Mouse (Mus musculus) spleen, postnatal 36 days (tissue): ENCODE data around the gene Tyw1.

ENCODE experiments used
- DNase-seq, 2 experiments: peaks; one replicate each; pipeline ENCODE4 v3.0.0; 2022; ENCODE audit warnings: low spot score in 2 of 2, mixed read lengths in 1 of 2

Tyw1 gene

GRCm38 (mm10) chr5:130316321-130316720 lies 60.9 kb downstream of the Tyw1 start:
- no peak for DNase-seq

DNA sequence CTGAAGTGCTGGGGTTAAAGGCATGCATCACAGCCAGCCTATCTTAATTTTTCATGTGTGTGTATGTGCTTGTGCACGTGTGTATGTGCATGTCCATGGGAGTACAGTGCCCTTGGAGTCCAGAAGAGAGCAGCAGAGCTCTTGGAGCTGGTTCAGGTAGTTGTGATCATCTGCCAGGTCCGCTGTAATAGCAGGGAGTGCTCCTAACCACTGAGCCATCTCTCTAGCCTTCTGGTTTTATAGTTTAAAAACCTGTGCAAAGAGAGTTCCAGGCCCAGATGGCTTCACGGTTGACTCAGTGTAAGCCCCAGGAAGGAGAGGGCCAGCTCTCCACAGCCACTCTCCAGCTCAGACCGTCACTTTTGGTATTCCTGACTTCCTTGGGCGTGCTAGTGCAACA lies 64.4 kb downstream of the Tyw1 start:
- no peak for DNase-seq

DNA sequence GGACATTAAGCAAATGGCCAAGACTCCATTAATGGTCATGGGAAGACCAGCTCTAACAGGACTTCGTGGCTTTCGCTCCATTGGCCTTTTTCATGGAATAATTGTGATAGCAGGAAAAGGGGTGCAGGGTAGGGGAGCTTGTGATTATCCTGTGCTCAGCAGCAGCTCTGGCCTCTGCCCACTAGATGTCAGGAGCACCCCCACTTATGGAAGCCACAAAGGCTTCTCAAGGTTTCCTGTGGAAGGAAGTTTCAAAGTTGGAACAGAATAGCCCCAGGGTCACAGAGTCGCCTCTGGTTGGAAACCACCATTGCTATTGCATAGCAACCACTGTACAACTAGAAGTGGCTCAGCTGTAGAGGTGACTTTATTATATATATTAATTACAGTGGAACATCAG lies 65.1 kb downstream of the Tyw1 start:
- no peak for DNase-seq

DNA sequence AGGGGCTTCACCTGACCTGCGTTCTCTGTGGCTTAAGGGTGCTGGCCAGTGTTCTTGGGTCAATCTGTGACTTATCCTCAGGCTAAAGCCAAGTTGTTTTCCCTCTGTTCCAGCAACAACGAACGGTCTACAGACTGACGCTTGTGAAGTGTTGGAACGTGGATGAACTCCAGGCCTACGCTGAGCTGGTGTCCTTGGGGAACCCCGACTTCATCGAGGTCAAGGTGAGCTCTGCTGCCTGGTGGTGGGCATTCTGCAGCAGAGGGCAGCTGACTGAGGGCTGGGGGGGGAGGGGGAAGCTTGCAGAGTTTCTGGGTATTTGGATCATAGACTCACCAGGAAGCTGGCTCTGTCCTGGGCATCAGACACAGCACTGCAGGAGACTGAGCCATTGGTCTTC lies 70.1 kb downstream of the Tyw1 start:
- no peak for DNase-seq

DNA sequence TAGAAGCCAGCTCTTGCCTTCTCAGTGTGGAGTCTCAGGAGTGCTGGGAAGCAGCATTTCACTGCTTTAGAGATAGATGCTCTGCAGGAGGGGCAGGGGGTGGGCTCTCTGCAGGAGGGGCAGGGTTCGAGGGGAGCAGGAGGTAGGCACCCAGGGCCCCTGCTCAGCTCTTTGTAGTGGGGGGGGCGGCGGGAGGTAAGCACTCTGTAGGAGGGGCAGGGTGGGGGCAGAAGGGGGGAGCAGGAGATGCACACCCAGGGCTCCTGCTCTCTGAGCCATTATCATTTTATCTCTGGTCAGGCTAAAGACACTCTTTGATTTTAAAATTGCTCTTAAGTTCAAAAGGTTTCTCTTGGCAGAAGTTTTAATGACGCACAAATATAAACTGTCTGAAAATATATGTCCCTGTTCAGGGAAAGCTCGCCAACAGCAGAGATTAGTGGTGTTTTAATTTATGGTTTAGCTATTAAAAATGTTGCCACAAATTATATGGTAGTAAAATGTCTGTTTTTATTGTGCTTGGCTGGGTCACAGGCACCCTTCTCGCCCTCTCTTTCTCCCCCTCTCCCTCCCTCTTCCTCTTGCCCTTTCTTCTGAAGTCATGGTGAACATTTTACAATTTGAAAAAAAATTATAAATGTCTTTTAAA lies 72.3 kb downstream of the Tyw1 start:
- no peak for DNase-seq

- DNase-seq = no peak
These were observed 72.9 kb downstream of the Tyw1 start for GRCm38 (mm10) chr5:130328366-130328765.

GRCm38 (mm10) chr5:130329889-130330288 lies 74.5 kb downstream of the Tyw1 start:
- no peak for DNase-seq

DNA sequence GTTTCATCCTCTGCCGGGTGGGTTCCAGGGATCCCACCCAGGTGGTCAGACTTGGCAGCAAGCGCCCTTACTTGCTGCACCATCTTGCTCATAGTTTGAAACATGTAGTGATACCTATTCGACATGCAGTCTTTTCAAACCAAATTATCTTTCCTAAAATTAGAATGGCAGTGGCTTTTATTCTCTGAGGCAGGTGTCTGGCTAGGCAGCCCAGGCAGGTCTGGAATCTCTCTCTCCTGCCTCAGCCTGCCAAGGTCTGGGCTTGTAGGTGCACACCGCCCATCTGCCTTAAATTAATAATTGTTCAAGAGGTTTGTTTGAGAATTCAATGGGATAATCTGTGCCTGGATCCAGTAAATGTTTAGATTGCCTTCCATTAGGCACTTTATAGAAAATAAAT lies 75.4 kb downstream of the Tyw1 start:
- DNase-seq = no peak

- no peak for DNase-seq
These were observed 75.8 kb downstream of the Tyw1 start for GRCm38 (mm10) chr5:130331206-130331605.

- DNase-seq = no peak
These were observed 78.1 kb downstream of the Tyw1 start for GRCm38 (mm10) chr5:130333566-130333965.

- DNase-seq = no peak
These were observed 78.6 kb downstream of the Tyw1 start for GRCm38 (mm10) chr5:130333971-130334370.

DNA sequence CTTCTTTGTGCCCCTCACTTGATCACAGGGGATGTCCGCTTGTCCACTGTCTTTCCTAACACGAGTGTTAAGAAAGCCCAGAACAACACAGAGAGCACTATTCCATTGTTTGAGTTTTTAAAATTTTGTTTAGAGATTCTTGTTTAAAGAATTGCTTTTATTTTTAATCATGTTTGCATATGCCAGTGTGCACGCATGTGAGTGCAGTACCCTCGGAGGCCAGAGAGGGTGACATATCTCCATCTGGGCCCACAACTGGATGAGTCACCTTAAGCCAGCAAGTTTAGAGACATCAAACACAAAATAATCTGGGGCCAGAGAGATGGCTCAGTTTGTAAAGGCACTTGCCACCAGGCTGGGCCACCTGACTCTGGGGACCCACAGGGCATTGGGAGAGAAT lies 80.0 kb downstream of the Tyw1 start:
- no peak for DNase-seq

DNA sequence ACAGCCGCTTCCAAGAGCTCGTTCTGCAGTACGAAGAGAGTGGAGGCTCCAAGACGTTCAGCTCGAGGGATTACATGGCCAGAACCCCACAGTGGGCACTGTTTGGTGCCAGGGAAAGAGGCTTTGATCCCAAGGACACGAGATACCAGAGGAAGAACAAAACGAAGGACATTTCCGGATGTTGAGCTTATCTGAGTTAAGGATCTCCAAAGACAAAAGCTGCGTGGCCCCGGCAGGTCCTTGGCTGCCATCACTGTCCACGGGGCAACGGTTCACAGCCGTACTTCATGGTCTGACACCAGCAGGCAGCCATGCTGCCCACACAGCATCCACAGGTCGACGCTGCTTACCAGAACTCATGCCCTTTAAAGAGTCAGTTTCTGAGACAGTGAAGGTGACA lies 85.2 kb downstream of the Tyw1 start:
- DNase-seq = no peak

GRCm38 (mm10) chr5:130344999-130345398 lies 89.6 kb downstream of the Tyw1 start:
- no peak for DNase-seq

GRCm38 (mm10) chr5:130345871-130346270 lies 90.5 kb downstream of the Tyw1 start:
- DNase-seq = no peak

DNA sequence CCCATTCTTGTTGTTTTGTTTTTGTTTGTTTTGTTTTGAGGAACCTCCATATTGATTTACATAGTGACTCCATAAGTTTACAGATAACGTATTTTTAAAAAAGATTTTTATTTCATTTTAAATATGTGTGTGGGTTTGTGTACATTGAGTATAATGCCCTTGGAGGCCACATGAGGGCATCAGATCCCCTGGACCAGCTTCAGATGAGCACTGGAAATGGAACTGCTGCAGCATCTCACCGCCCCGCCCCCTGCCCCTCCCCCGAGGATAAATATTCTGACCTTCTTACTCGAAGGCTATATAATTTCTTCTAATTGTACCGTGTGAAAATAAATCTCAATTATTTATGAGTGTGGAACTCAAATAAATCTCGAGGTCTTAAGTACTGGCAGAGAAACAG lies 99.8 kb downstream of the Tyw1 start:
- no peak for DNase-seq

DNA sequence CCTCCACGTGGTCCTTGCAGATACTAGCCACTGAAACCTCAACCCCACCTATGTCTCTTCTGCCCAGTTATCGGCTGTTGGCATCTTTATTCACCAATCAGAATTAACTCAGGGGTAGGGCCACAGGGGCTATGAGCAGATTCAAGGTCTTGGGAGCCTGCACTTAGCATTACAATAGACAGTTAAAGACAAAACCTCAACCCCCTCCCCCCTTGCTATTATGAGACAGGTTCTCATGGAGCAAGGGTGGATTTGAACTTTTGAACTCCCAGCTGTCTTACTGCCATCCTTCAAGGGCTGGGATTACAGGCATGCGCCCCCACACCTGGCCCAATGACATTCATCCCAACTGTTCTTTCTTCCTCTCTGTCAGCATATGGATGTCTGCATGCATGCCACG lies 107.7 kb downstream of the Tyw1 start:
- DNase-seq = no peak

DNA sequence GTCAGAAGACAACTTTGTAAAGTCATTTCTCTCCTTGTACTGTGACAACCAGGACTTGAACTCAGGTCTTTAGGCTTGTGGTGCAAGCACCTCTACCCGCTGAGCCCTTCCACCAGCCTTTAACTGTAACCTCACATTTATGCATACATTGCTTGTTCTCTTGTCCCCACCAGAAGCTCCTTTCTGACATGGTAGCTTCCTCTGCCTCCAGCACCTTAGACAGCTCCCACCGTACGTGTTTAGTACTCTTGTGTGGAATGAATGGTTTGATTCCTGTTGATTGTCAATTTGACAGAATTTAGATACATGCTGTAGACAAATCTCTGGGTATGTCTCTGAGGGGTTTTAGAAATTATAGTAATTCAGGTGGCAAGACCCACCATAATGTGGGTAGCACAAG lies 108.4 kb downstream of the Tyw1 start:
- DNase-seq = no peak

- DNase-seq = no peak
These were observed 112.8 kb downstream of the Tyw1 start for GRCm38 (mm10) chr5:130368236-130368635.

DNA sequence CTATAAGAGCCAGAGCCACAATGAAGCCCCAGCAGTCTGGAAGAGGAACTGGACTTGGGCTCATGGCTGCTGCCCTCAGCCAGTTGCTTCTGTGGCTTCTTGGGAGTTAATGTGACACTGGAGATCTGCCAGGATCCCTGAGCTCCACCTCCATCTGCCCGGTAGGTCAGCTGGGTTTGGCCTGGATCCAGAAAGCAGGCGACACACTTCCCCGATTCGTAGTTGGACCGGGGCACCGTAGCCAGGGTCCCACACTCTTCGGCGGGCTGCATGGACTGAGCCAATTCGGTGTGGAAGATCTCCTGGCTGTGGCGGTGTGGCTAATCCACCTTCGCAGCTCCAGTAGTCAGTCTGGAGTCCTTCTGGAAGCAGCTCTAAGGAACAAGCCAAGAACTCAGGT lies 113.8 kb downstream of the Tyw1 start, which contains the start of gene Caln1:
Caln1 (plus strand) TSS at position 219 of the 400 bp plus-strand sequence.
- DNase-seq = no peak

DNA sequence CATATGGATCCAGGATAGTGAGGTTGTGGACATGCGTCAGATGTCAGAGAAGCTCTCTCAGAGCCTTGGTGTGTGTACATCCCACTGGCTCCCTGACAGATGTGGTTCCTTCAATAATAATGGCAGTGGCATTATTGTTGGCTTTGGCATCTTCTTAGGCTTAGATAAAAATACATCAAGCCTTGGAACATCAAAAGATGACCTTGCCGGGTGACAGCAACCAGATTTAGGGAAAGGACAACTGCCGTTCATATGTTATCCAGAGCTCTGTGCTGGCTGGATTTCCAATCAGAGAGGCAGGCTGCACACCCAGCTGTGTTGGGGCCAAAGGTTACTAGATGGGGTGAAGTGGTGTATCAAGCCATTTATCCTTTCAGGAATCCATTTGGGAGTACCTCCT lies 120.0 kb downstream of the Tyw1 start:
- no peak for DNase-seq

DNA sequence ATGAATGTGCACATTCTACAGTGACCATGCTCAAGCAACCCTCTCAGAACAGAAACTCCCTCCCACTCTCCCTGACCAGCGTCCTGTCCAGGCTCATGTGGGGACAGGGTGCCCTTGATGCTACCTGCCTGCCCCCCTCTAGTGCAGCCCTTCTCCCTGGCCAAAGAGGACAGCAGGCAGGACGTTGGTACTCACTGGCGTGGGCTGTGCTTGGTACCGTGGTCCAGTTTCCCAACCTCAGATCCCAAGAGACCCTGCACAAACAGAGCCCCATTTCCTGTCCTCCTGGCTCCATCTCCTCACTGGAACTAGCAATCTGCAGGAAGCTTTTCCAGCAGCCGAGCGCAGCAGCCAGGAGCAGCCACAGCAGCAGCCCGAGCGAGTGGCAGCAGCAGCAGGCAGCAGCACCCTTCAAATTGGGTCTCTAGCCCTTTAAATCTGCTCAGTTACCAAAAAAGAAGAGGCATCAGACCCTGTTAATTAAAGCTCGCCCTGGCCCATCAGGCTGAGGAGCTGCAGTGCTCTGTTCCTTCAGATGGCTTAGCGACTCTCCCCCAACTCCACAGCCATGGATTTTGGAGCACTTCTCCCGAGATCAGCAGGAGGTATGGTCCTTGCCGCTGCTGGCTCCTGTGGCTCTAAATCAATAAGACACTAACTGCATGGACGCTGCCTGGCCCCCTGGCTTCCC lies 128.9 kb downstream of the Tyw1 start, which contains the start of gene A330070K13Rik:
A330070K13Rik (minus strand) TSS at position 410 of the 691 bp plus-strand sequence.
- no peak for DNase-seq

- DNase-seq = no peak
These were observed 131.0 kb downstream of the Tyw1 start for GRCm38 (mm10) chr5:130386418-130386817.
